Mouse (Mus musculus) left cerebral cortex, postnatal 14 days (tissue): Measurements from ENCODE around the gene Ifna7. TPM values are rescaled to one million over a fixed set of nuclear protein-coding genes. Genes with fewer than 3 reads are reported as not detected.
"Not testable (repeated sequence)": the region's sequence is repeated elsewhere in the genome, so short reads cannot be mapped to it uniquely, and the experiment has no call there.

Source experiments
- DNase-seq, 2 experiments: peaks; one replicate each; pipeline ENCODE4 v3.0.0; 2021 to 2022; ENCODE audit warnings: low spot score in 2 of 2, mixed read lengths in 1 of 2
- intact Hi-C: fragments of 180-260 bp; cut with DNase I; formaldehyde crosslinking; loops from one replicate; pipeline ENCODE4 v1.15.1; 2025
- long read RNA-seq, 2 experiments: library from polyadenylated mRNA; stranded (forward); transcript quantifications; one replicate each; pipeline ENCODE4 v2.0.0; 2021
- total RNA-seq, 2 experiments: library from RNA; stranded (reverse); gene quantifications; 2 replicates each; pipeline ENCODE4 v1.2.3; 2021

Gene Ifna7
- not detected for total RNA-seq
- long read RNA-seq, experiment 1, result 0 reads
- long read RNA-seq, experiment 2, result 0 reads

DNA sequence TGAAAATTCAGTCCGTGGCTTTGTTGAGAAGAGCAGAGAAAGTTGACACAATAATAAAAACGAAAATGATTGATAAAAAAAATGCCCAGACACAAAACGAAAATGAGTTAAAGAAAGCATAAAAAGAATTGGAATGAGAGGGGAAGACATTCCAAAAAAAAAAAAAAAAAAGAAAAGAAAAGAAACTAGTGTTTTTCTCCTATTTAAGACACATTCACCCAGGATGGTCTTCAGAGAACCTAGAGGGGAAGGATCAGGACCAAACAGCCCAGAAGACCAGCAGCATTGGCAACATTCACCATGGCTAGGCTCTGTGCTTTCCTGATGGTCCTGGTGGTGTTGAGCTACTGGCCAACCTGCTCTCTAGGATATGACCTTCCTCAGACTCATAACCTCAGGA lies at the start of gene Ifna7:
Gene Ifna7 (plus strand): TSS at position 301 of the 400 bp plus-strand sequence.
- intact Hi-C loops, result no loop called here
- no peak for DNase-seq

DNA sequence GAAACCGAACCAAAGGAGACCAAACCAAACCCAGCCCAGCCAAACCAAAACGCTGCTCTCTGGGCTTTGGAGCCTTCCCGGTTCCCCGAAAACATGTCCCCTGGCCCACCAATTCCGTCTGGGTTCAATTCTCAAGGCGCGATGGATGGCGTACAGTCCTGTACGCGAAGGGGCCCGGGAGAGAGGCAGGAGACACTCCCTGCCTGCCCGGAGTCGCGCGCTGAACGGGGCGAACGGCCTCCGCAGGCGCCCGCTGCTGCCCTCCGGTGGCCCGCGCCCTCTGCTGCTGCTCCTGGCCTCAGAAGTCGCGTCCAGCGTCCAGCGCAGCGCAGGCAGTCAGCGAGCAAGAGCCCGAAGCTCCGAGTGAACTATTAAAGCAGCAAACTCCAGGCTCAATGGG lies 42.5 kb upstream of the Ifna7 start, which contains the start of gene Gm13290:
Gene Gm13290 (plus strand): TSS at position 301 of the 400 bp plus-strand sequence.
- intact Hi-C loops, DNase-seq: not testable (repeated sequence)

- intact Hi-C loops, DNase-seq: not testable (repeated sequence)
These were observed 39.4 kb upstream of the Ifna7 start, which contains the start of gene Gm13289 for GRCm38 (mm10) chr4:88776622-88777021. Gene Gm13289, plus strand, starts transcription at chr4:88776922.

GRCm38 (mm10) chr4:88779550-88779949 lies 36.5 kb upstream of the Ifna7 start, which contains the start of gene Gm13272:
Gene Gm13272, plus strand, starts transcription at chr4:88779850.
- DNase-seq, intact Hi-C loops: not testable (repeated sequence)

- DNase-seq, intact Hi-C loops: not testable (repeated sequence)
These were observed 35.7 kb upstream of the Ifna7 start for GRCm38 (mm10) chr4:88780320-88780719.

- intact Hi-C loops, DNase-seq: not testable (repeated sequence)
These were observed 34.2 kb upstream of the Ifna7 start, which contains the start of gene Ifnz for GRCm38 (mm10) chr4:88781831-88782230. Gene Ifnz, plus strand, starts transcription at chr4:88782131.

DNA sequence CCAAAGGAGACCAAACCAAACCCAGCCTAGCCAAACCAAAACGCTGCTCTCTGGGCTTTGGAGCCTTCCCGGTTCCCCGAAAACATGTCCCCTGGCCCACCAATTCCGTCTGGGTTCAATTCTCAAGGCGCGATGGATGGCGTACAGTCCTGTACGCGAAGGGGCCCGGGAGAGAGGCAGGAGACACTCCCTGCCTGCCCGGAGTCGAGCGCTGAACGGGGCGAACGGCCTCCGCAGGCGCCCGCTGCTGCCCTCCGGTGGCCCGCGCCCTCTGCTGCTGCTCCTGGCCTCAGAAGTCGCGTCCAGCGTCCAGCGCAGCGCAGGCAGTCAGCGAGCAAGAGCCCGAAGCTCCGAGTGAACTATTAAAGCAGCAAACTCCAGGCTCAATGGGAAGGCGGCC lies 33.7 kb upstream of the Ifna7 start:
- DNase-seq, intact Hi-C loops: not testable (repeated sequence)

GRCm38 (mm10) chr4:88785409-88785808 lies 30.6 kb upstream of the Ifna7 start, which contains the start of gene Gm13276:
Gene Gm13276, plus strand, starts transcription at chr4:88785709.
- DNase-seq, intact Hi-C loops: not testable (repeated sequence)

- peak; percentile 70 to 75 for DNase-seq
- intact Hi-C loops, result not testable (repeated sequence)
These were observed 27.6 kb upstream of the Ifna7 start, which contains the start of gene Gm13277 for GRCm38 (mm10) chr4:88788402-88788801. Gene Gm13277, plus strand, starts transcription at chr4:88788632.

DNA sequence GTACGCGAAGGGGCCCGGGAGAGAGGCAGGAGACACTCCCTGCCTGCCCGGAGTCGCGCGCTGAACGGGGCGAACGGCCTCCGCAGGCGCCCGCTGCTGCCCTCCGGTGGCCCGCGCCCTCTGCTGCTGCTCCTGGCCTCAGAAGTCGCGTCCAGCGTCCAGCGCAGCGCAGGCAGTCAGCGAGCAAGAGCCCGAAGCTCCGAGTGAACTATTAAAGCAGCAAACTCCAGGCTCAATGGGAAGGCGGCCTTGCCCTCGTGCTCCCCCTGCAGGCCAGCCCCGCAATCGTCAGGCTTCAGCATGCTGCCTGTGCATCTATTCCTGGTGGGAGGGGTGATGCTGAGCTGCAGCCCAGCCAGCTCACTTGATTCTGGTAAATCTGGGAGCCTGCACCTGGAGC lies 24.8 kb upstream of the Ifna7 start, which contains the start of gene Gm13278:
Gene Gm13278 (plus strand): TSS at position 301 of the 400 bp plus-strand sequence.
- DNase-seq, intact Hi-C loops: not testable (repeated sequence)

GRCm38 (mm10) chr4:88793936-88794675 lies 21.9 kb upstream of the Ifna7 start, which contains the start of gene Gm13275:
Gene Gm13275, plus strand, starts transcription at chr4:88794487.
- intact Hi-C loops, result not testable (repeated sequence)
- DNase-seq, result peak; percentile 20 to 41

DNA sequence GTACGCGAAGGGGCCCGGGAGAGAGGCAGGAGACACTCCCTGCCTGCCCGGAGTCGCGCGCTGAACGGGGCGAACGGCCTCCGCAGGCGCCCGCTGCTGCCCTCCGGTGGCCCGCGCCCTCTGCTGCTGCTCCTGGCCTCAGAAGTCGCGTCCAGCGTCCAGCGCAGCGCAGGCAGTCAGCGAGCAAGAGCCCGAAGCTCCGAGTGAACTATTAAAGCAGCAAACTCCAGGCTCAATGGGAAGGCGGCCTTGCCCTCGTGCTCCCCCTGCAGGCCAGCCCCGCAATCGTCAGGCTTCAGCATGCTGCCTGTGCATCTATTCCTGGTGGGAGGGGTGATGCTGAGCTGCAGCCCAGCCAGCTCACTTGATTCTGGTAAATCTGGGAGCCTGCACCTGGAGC lies 18.9 kb upstream of the Ifna7 start, which contains the start of gene Gm13279:
Gene Gm13279 (plus strand): TSS at position 301 of the 400 bp plus-strand sequence.
- intact Hi-C loops, DNase-seq: not testable (repeated sequence)

GRCm38 (mm10) chr4:88799365-88799764 lies 16.7 kb upstream of the Ifna7 start, which contains the start of gene Gm13285:
Gene Gm13285, plus strand, starts transcription at chr4:88799665.
- DNase-seq, intact Hi-C loops: not testable (repeated sequence)

- intact Hi-C loops, DNase-seq: not testable (repeated sequence)
These were observed 13.1 kb upstream of the Ifna7 start, which contains the start of gene Gm13287 for GRCm38 (mm10) chr4:88802954-88803353. Gene Gm13287, plus strand, starts transcription at chr4:88803254.

GRCm38 (mm10) chr4:88805231-88805630 lies 10.8 kb upstream of the Ifna7 start, which contains the start of gene Gm13288:
Gene Gm13288, plus strand, starts transcription at chr4:88805531.
- intact Hi-C loops, result not testable (repeated sequence)

GRCm38 (mm10) chr4:88805761-88806160 lies 10.3 kb upstream of the Ifna7 start:
- DNase-seq, intact Hi-C loops: not testable (repeated sequence)

More at GRCm38 (mm10) chr4:88805231-88805630, 10.8 kb upstream of the Ifna7 start, which contains the start of gene Gm13288:
- not testable (repeated sequence) for DNase-seq

- intact Hi-C loops, result no loop called here
- no peak for DNase-seq
These were observed 3.6 kb downstream of the Ifna7 start, which contains the start of gene Ifna11 for GRCm38 (mm10) chr4:88819659-88820058. Gene Ifna11, plus strand, starts transcription at chr4:88819959.

DNA sequence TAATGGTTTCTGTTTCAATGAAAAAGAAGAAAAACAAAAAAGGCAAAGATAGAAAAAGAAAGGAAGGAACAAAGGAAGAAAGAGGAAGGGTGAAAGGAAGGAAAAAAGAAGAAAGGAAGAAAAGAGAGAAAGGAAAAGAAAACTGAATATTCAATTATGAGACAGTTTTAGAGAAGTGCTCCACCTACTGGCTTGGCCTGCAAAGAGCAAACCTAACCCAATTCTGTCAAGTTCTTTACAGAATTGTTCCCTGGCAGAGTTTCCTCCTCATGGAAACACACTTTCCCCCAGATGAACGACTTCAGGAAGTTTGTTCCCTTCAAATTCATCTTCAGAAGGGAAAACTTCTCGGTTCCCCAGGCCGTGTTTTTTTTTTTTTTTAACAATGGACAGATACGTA lies 7.0 kb downstream of the Ifna7 start:
- DNase-seq, result peak; percentile 9 to 37
- intact Hi-C loops, result no loop called here

- DNase-seq, intact Hi-C loops: not testable (repeated sequence)
These were observed 11.1 kb downstream of the Ifna7 start, which contains the start of gene Ifna6 for GRCm38 (mm10) chr4:88827116-88827515. Gene Ifna6, plus strand, starts transcription at chr4:88827416.

- DNase-seq, result peak; percentile 46 to 51
These were observed 14.5 kb downstream of the Ifna7 start for GRCm38 (mm10) chr4:88830523-88830922.

More at GRCm38 (mm10) chr4:88830523-88830922, 14.5 kb downstream of the Ifna7 start:
- intact Hi-C loops, result no loop called here
